Mouse (Mus musculus) right cerebral cortex, postnatal 36 days (tissue): ENCODE measurements at regions not wholly inside any gene's neighbourhood (a gene's known extent, or its start where the extent isn't known, plus 50 kb on each side); places are given as distances from the start of the nearest gene placed in this dataset.

Experiments
- DNase-seq, 2 experiments: peaks; one replicate each; pipeline ENCODE4 v3.0.0; 2022; ENCODE audit warnings: low spot score in 2 of 2, mixed read lengths in 1 of 2

GRCm38 (mm10) chr15:87091048-87091777 is 452.9 kb upstream of the Fam19a5 start:
- no peak for DNase-seq

DNA sequence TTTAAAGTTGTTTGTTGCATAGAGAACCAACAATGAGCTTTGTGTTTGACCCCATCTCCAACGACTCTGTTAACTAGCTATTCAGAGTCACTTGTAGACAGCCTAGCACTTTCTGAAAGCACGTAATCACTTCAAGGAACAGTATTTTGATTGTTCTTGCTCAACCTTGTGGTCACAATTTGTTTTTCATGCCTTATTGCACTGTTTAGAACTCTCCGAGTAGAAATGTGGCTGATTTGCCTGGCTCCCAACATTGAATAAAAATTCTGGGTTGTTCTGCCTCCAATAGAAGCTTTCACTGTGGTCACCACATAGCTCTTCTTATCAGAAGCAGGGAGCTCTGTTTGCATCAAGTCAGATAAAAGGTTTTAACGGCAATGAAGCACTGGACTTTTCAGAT is 446.9 kb upstream of the Fam19a5 start:
- DNase-seq = no peak

GRCm38 (mm10) chr15:87101146-87101545 is 443.0 kb upstream of the Fam19a5 start:
- DNase-seq = no peak

DNA sequence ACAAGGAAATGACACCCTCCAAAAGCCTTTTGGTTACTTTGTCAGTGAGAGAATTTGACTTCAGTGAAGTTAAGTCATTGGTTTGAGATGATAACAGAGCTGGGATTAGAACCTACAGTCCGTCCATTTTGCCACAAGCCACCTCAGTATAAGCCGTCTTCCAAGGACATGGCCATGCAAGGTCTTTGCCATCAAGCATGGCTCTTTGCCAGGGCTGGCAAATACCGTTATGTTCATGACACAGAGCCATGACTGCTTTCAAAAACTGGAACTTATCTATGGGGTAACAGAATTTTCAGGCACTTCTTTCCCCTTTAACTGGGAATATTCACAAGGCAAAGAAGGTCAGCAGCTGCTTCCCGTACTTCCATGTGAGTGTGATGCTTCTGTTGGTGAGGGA is 441.9 kb upstream of the Fam19a5 start:
- no peak for DNase-seq

GRCm38 (mm10) chr15:87105951-87106350 is 438.1 kb upstream of the Fam19a5 start:
- no peak for DNase-seq

DNA sequence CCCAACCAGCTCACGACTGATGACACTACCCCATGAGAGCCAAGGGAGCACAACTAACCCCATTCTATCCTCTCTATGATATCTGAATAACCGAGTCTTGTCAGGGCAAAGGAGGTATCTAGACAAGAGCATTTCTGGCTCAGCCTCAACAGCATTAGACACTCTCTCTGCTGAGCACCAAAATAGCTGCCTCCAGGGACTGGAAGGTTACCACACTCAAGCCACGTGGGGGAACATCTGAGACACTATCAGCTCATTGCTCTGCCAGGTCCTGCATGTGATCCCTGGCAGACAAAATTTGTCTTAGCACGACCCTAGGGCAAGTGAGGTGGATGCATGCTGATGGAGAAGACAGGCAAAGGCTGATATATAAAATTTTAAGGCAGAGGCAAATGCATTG is 436.4 kb upstream of the Fam19a5 start:
- DNase-seq = no peak

GRCm38 (mm10) chr15:87108411-87108810 is 435.7 kb upstream of the Fam19a5 start:
- DNase-seq = no peak

- DNase-seq = no peak
Measured at GRCm38 (mm10) chr15:87122656-87123055, 421.4 kb upstream of the Fam19a5 start.

DNA sequence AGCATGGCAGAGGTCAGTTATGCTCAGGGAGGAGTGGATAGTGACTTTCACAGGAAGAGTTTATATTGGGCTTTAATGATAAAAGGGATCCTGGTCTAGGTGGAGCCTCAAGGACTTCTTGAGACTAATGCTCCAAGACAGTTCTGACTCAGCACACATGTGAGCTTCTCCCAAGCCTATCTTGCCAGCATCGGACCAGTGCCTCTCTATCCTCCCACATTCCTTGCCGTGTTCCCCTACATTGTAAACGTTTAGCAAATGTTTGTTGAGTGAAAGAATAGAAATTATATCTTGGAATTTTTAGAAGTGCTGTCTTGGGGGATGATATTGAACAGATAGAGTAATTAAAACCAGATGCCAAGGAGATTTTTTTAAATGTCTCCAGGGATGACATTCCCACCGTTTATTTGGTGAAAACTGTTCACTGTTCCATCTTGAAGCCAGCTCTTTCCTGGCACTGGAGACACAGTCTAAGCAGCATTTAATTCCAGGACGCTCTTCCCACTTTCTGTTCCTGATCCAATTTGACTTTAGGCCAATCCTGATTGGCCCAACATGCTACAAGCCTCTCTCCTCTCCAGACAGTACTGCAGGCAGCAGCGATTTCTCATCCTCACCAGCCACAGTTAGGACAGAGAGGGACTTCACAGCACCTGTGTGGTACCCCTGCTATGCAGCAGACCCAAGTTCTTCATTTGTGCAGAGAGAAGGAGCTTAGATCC is 418.5 kb upstream of the Fam19a5 start:
- DNase-seq = no peak

DNA sequence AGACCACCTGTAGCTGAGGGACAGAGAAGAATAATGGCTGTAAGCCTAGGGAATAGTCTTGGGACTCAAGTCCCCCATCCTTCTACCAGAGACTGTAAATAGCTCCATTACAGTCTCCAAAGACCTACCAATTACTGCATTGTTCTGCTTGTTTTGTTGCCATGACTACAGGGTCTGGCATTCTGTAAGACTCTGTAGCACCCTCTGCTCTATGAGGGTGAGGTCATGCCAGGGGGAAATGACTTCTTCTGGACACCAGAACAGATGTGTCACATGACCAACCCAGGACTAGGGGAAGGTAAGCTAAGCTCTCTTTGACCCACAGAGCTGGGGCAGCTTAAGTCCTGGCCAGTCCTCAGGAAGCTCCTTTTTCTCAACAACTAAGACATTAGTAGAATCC is 405.2 kb upstream of the Fam19a5 start:
- DNase-seq = no peak

- DNase-seq = no peak
Measured at GRCm38 (mm10) chr15:87169136-87169535, 375.0 kb upstream of the Fam19a5 start.

- DNase-seq = no peak
Measured at GRCm38 (mm10) chr15:87170890-87171289, 373.2 kb upstream of the Fam19a5 start.

- no peak for DNase-seq
Measured at GRCm38 (mm10) chr15:87173096-87173495, 371.0 kb upstream of the Fam19a5 start.

- DNase-seq = no peak
Measured at GRCm38 (mm10) chr15:87178646-87179045, 365.5 kb upstream of the Fam19a5 start.

DNA sequence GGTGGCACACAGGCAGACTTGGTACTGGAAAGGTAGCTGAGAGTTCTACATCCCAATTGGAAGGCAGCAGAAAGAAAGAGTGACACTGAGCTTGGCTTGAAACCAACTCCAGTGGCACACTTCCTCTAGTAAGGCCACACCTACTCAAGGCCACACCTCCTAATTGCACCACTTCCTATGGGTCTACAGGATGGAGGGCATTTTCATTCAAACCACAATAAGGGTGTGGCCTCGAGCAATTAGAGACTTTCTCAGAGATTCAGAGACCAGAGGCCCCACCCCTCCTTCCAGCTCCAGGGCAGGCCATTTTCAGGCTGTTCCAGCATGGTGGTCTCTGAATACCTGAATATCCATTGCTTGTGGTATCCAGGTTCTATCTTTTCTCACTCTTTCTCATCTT is 363.3 kb upstream of the Fam19a5 start:
- no peak for DNase-seq

- no peak for DNase-seq
Measured at GRCm38 (mm10) chr15:87184248-87184647, 359.9 kb upstream of the Fam19a5 start.

DNA sequence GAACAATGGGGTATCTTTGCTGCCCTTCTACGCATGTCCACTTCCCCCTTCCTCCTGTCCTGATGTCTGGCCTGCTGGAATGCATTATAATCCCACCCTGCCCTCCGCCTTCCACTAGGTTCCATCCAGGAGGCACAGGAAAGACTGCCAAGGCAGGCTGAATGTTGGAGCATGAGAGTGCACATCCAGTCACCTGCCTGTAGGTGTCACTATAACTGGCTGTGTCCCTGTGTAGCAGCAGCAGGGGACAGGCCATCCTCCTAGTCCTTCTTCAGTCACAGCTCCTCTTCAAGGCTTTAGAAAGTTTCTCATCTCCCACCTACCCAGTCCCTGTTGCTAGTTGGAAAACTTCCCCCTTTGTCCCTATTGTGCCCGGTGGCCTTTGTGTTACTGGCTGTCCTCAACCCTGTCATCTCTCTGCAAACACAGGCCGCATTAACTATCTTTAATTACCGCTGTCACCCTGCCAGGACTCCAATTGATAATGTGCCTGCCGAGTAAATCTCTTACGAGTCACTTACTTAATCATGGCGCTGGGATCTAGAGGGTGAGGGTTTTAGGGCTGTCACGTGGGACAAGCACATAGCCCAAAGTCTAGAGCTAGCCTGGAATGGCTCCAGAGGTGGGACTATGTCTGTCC is 355.2 kb upstream of the Fam19a5 start:
- DNase-seq = no peak

DNA sequence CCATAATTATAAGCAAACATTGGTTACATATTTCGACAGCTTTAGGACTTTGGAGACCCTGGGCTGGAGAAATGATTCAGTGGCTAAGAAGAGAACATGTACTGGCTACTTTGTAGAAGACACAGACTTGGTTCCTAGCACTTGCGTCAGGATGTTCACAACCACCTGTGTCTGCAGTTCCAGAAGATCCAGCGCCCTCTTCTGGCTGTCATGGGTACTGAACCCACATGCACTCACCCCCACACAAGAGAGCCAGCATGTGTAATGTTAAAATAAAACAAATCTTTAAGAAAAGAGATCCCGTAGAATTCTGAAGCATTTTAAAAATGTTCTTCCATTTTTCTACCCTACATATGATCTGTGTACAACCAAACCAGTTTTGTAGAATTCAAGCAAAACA is 352.2 kb upstream of the Fam19a5 start:
- DNase-seq = no peak

GRCm38 (mm10) chr15:87196306-87196893 is 347.7 kb upstream of the Fam19a5 start:
- DNase-seq = no peak

GRCm38 (mm10) chr15:87199641-87200040 is 344.5 kb upstream of the Fam19a5 start:
- DNase-seq = no peak

DNA sequence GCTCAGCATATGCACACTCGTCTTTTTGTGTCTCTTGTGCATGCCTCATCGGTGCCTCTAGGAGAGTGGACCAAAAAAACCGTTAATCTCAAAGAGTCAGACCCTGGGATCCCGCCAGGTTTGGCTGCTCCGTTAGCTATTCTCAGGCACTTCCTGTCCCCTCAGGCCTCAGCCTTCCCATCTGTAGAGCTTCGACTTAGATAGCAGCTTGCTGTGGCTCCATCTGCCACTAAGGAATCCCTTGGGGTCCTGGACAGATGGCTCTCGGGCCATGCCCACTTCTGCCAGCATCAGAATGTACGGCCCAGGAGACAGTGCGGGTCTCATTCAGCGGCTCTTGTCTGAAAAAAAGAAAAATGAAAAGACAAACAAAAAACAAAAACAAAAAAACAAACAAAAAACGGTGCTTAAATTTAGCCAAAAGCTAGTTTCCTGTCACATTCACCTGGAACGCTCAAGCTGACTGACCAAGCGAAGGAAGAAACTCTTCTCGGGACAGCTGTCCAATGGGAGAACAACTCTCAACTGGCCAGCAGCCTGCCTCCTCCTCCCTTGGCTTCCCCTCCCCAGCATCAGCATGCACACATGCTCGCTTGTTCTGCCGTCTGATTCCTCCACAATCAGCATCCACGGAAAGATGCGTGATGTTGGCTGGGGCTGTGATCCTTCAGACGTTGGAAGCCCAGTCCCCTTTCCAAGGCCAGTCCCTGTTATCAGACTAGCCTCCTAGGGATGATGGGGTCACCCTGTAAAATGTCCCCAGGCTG is 343.6 kb upstream of the Fam19a5 start:
- no peak for DNase-seq

GRCm38 (mm10) chr15:87201055-87201454 is 343.0 kb upstream of the Fam19a5 start:
- no peak for DNase-seq
